Mouse (Mus musculus): ENCODE data around the gene Gm340. TPM values are rescaled to one million over a fixed set of nuclear protein-coding genes. Genes with fewer than 3 reads are reported as not detected.

Gene Gm340
- polyA plus RNA-seq, 1 experiment from 2014 or later, result 0.82 TPM

DNA sequence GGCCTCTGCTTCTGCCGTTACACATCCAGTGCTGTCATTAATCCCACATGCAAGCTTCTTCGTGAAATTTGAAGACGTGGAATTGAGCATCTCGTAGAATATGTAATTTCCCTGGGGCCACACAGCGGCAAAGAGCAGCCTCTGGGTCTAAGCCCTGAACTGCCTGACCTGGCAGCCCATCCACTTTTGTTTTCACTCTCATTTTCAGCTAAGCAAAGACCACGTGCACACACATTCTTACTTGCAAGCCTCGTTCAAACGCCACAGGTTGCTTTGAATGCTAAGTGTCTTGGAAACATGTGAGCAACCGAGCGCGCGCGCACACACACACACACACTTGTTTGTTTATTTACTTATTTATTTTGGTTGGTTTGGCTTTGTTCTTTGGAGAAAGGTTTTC, 34.9 kb downstream of the Gm340 start:
- TF ChIP-seq EP300 (optimal IDR thresholded peaks at IDR 0.05) (no peak), CTCF (IDR thresholded peaks at IDR 0.05; ENCODE audit: low read depth) (no peak)
- WGBS, result 83% methylated on average over 13 of the region's 13 CpGs
- no peaks in the 10 kb centered on the region for H3K9me3 ChIP-seq (ENCODE audit: control insufficient read depth, low read length)
- ATAC-seq (ENCODE audit: low FRiP score, low TSS enrichment) (no peak), DNase-seq (ENCODE audit: low spot score) (no peak)
- H3K27ac ChIP-seq (replicated peaks), result no peak overlapping the region
- no peak overlapping the region for H3K4me2 ChIP-seq (replicated peaks; ENCODE audit: low read depth)
- H3K4me3 ChIP-seq (ENCODE audit: low read depth, low read length), result no peak overlapping the region
- no peaks in the 10 kb centered on the region for H3K4me1 ChIP-seq (replicated peaks; ENCODE audit: control insufficient read depth, insufficient read depth)
- H3K27me3 ChIP-seq (ENCODE audit: control insufficient read depth, insufficient read depth, low read length), result no peaks in the 10 kb centered on the region
- H3K9ac ChIP-seq (ENCODE audit: low read length), result no peak overlapping the region
- no peaks in the 10 kb centered on the region for H3K36me3 ChIP-seq (ENCODE audit: control insufficient read depth, insufficient read depth, low read length)

DNA sequence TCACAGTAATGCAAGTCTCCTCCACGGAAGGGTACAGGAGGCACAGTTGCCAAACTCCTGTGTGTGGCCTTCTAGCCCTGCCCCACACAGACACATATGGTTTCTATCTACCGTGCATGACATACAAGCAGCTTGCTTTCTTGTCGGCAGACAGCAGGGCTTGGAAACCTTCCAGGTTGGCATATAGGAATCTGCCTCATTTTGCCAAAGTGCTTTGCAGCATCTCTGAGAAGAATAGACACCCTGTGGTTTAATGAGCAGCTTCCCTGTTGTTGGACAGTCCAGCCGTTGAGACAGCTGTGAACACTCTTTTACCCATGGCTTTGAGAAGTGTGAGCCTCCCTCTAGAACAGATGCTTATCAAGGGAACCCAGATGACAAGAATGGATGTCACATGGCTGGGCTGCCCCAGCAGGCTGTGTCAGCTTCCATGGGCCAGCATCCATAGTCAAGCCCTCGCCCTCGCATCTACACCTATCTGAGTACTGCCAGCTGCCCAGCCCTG, 36.0 kb downstream of the Gm340 start:
- Histone ChIP-seq H3K36me3 (ENCODE audit: control insufficient read depth, insufficient read depth, low read length) (no peaks in the 10 kb centered on the region), H3K9me3 (ENCODE audit: control insufficient read depth, low read length) (no peaks in the 10 kb centered on the region), H3K27ac (replicated peaks) (no peak overlapping the region), H3K4me1 (replicated peaks; ENCODE audit: control insufficient read depth, insufficient read depth) (no peaks in the 10 kb centered on the region), H3K4me3 (ENCODE audit: low read depth, low read length) (no peak overlapping the region), H3K4me2 (replicated peaks; ENCODE audit: low read depth) (no peak overlapping the region), H3K9ac (ENCODE audit: low read length) (no peak overlapping the region), H3K27me3 (ENCODE audit: control insufficient read depth, insufficient read depth, low read length) (no peaks in the 10 kb centered on the region)
- DNase-seq (ENCODE audit: low spot score) (no peak), ATAC-seq (ENCODE audit: low FRiP score, low TSS enrichment) (no peak)
- no peak for TF ChIP-seq CTCF (IDR thresholded peaks at IDR 0.05; ENCODE audit: low read depth)
- TF ChIP-seq EP300 (optimal IDR thresholded peaks at IDR 0.05), result no peak
- WGBS, result 54% methylated on average over 6 of the region's 6 CpGs

DNA sequence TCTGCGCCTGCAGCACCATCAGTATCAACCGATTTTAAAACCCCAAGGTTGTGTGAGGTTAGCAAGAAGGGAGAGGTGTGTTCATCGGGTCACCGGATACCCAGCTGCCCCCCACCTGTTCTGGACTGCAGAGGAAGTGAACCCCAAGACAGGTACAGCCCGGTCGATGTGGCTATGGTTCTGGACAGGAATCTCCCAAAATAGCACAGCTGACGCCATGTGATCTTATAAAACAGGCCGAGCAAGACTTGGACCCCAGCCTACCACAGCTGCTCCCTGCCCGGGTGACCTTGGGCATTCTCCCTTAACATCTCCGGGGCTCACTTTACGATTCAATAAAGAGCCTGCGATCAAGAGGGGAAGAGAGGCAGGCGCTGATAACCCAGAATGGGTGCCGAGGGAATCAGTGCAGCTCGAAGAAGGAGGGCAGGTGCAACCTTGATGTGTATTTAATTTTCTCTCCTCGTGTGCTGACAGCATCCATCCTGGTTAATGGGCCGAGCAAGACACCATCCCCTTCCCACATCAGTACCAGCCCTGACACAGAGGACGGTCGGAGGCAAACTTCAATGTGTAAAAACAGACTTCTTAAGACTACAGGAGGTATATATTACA, 36.7 kb downstream of the Gm340 start:
- no peaks in the 10 kb centered on the region for H3K36me3 ChIP-seq (ENCODE audit: control insufficient read depth, insufficient read depth, low read length)
- 67% methylated on average over 19 of the region's 19 CpGs for WGBS
- H3K4me2 ChIP-seq (replicated peaks; ENCODE audit: low read depth), result no peak overlapping the region
- no peaks in the 10 kb centered on the region for H3K4me1 ChIP-seq (replicated peaks; ENCODE audit: control insufficient read depth, insufficient read depth)
- no peak overlapping the region for H3K27ac ChIP-seq (replicated peaks)
- no peaks in the 10 kb centered on the region for H3K9me3 ChIP-seq (ENCODE audit: control insufficient read depth, low read length)
- TF ChIP-seq EP300 (optimal IDR thresholded peaks at IDR 0.05), result no peak
- TF ChIP-seq CTCF (IDR thresholded peaks at IDR 0.05; ENCODE audit: low read depth), result no peak
- no peak for ATAC-seq (ENCODE audit: low FRiP score, low TSS enrichment)
- no peak for DNase-seq (ENCODE audit: low spot score)
- no peak overlapping the region for H3K4me3 ChIP-seq (ENCODE audit: low read depth, low read length)
- no peaks in the 10 kb centered on the region for H3K27me3 ChIP-seq (ENCODE audit: control insufficient read depth, insufficient read depth, low read length)
- no peak overlapping the region for H3K9ac ChIP-seq (ENCODE audit: low read length)

DNA sequence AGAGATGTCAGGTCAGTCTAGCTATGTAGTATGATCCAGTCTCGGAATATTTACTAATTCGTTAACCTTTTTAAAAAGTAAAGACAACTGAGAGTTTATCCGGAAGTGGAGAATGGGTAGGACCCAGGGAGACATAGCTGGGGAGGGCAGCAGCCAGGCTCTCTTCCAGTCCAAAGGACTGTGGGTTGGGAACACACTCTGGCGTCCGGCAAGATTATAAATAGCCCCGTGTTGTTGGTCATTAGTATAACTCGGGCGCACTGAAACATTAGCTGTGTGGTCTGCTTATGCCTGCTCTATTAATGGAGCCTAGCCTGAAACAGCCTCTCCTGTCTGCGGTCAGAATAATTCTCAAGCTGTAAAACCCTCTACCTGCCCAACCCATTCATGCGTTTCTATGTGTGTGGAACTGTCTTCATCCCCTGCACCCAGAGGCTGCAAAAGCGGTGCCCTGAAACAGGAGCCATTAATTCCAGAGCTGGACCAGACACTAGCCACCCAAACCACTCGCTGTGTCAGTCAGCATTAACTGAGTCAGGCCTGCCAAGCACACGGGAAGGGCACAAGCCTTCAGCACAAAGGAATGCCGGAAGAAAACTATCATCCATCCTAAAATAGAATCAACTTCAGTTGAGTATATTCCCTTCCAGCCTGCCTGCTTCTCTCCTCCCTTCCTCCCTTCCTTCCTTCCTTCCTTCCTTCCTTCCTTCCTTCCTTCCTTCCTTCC, 38.4 kb downstream of the Gm340 start:
- 64% methylated on average over 14 of the region's 14 CpGs for WGBS

DNA sequence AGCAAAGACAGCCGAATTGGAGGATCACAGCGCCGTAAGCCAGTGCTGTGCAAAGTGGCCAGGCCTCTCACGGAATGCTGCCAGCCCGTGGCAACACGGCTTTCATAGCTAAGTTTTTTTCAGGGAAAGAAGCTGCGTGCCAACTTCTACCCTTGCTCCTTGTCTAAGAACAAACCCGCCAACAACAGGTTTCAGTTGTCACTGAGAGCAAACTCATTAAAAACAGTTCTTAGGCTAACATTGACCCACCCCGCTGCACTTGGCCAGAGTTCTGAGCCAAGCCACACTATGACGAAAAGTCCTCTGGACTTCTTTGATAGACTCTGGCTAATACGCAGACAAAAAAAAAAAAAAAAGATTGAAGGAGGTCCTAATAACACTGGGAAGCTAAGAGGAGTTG, 46.8 kb downstream of the Gm340 start:
- no peak overlapping the region for H3K4me2 ChIP-seq (replicated peaks; ENCODE audit: low read depth)
- H3K27ac ChIP-seq (replicated peaks), result no peak overlapping the region
- H3K36me3 ChIP-seq (ENCODE audit: control insufficient read depth, insufficient read depth, low read length), result no peaks in the 10 kb centered on the region
- no peak for ATAC-seq (ENCODE audit: low FRiP score, low TSS enrichment)
- 66% methylated on average over 11 of the region's 11 CpGs for WGBS
- 0 out of 2 replicates have a peak, but pooled peaks cover 3% of the 10 kb centered on the region for H3K9me3 ChIP-seq (ENCODE audit: control insufficient read depth, low read length)
- TF ChIP-seq EP300 (optimal IDR thresholded peaks at IDR 0.05) (no peak), CTCF (IDR thresholded peaks at IDR 0.05; ENCODE audit: low read depth) (no peak)
- H3K4me1 ChIP-seq (replicated peaks; ENCODE audit: control insufficient read depth, insufficient read depth), result no peaks in the 10 kb centered on the region
- no peaks in the 10 kb centered on the region for H3K27me3 ChIP-seq (ENCODE audit: control insufficient read depth, insufficient read depth, low read length)
- H3K9ac ChIP-seq (ENCODE audit: low read length), result no peak overlapping the region
- no peak overlapping the region for H3K4me3 ChIP-seq (ENCODE audit: low read depth, low read length)
- DNase-seq (ENCODE audit: low spot score), result peak; percentile 29

More for the DNA sequence above, 38.4 kb downstream of the Gm340 start:
- no peaks in the 10 kb centered on the region for H3K4me1 ChIP-seq (replicated peaks; ENCODE audit: control insufficient read depth, insufficient read depth)
- TF ChIP-seq CTCF (IDR thresholded peaks at IDR 0.05; ENCODE audit: low read depth) (no peak), EP300 (optimal IDR thresholded peaks at IDR 0.05) (no peak)
- H3K4me2 ChIP-seq (replicated peaks; ENCODE audit: low read depth), result no peak overlapping the region
- H3K36me3 ChIP-seq (ENCODE audit: control insufficient read depth, insufficient read depth, low read length), result no peaks in the 10 kb centered on the region
- H3K9ac ChIP-seq (ENCODE audit: low read length), result no peak overlapping the region
- no peak for ATAC-seq (ENCODE audit: low FRiP score, low TSS enrichment)
- no peak for DNase-seq (ENCODE audit: low spot score)
- no peak overlapping the region for H3K4me3 ChIP-seq (ENCODE audit: low read depth, low read length)
- 0 out of 2 replicates have a peak, but pooled peaks cover 3% of the 10 kb centered on the region for H3K9me3 ChIP-seq (ENCODE audit: control insufficient read depth, low read length)
- H3K27me3 ChIP-seq (ENCODE audit: control insufficient read depth, insufficient read depth, low read length), result no peaks in the 10 kb centered on the region
- H3K27ac ChIP-seq (replicated peaks), result no peak overlapping the region

DNA sequence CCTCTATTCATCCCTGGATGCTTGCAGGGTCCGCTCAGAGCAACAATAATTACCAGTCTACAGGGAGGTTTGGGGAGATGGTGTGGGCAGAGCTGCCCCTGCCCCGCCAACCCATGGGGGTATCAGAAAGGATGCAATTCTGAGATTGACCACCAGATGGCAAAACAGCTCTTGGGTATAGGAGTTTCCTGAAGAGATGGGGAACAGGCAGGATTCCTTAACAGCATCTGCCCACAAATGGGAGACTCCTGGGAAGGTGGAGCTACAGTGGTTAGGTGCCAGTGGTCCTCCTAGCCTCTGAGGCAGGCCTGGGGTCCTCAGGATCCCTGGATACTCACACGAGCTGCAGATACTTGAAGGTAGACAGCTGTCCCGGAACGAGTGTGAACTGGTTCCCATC, 47.4 kb downstream of the Gm340 start:
- H3K4me3 ChIP-seq (ENCODE audit: low read depth, low read length), result no peak overlapping the region
- no peak overlapping the region for H3K4me2 ChIP-seq (replicated peaks; ENCODE audit: low read depth)
- H3K27me3 ChIP-seq (ENCODE audit: control insufficient read depth, insufficient read depth, low read length), result no peaks in the 10 kb centered on the region
- no peaks in the 10 kb centered on the region for H3K4me1 ChIP-seq (replicated peaks; ENCODE audit: control insufficient read depth, insufficient read depth)
- TF ChIP-seq EP300 (optimal IDR thresholded peaks at IDR 0.05) (no peak), CTCF (IDR thresholded peaks at IDR 0.05; ENCODE audit: low read depth) (peak; percentile 82)
- H3K27ac ChIP-seq (replicated peaks), result no peak overlapping the region
- 0 out of 2 replicates have a peak, but pooled peaks cover 3% of the 10 kb centered on the region for H3K9me3 ChIP-seq (ENCODE audit: control insufficient read depth, low read length)
- DNase-seq (ENCODE audit: low spot score) (peak; percentile 44), ATAC-seq (ENCODE audit: low FRiP score, low TSS enrichment) (peak; percentile 36; the same call in 1 of the 2 replicates)
- no peak overlapping the region for H3K9ac ChIP-seq (ENCODE audit: low read length)
- WGBS, result 48% methylated on average over 5 of the region's 5 CpGs
- H3K36me3 ChIP-seq (ENCODE audit: control insufficient read depth, insufficient read depth, low read length), result no peaks in the 10 kb centered on the region

Measured in stomach, postnatal 0 days (tissue).